Mouse (Mus musculus) embryonic fibroblast, embryonic 13.5 days (primary cell): ENCODE results near the gene Cdkl2. TPM values are rescaled to one million over a fixed set of nuclear protein-coding genes. Genes with fewer than 3 reads are reported as not detected.
A peak's percentile ranks its signal among the peaks of the same experiment; 100 is the strongest.

Experiments
- H3K27ac ChIP-seq: 2 replicates; pipeline ENCODE4 v1.5.1; 2012; ENCODE audit warnings: low read length, control low read depth, inconsistent platforms; ENCODE audit not compliant: insufficient read depth
- H3K4me1 ChIP-seq: 2 replicates; pipeline ENCODE4 v1.6.1; 2011; ENCODE audit warnings: low read length; ENCODE audit not compliant: control insufficient read depth, insufficient read depth
- H3K4me3 ChIP-seq: 2 replicates; pipeline ENCODE4 v1.5.1; 2011; ENCODE audit warnings: mild to moderate bottlenecking, control low read depth, low read length; ENCODE audit not compliant: insufficient read depth
- CTCF ChIP-seq: IDR thresholded peaks from 2 replicates; pipeline ENCODE4 v1.5.1; 2011; ENCODE audit warnings: mild to moderate bottlenecking, control low read depth, low read length, moderate library complexity, borderline replicate concordance; ENCODE audit not compliant: insufficient read depth
- POLR2A ChIP-seq: IDR thresholded peaks from 2 replicates; pipeline ENCODE4 v1.6.1; 2011; ENCODE audit warnings: low read depth, mild to moderate bottlenecking, control low read depth, low read length, moderate library complexity
- polyA plus RNA-seq: library from polyadenylated mRNA; stranded (reverse); fragments of >200 nt; gene quantifications from 2 replicates; pipeline ENCODE4 v1.2.4, GENCODE M21; 2011; ENCODE audit warnings: low read depth; ENCODE audit not compliant: missing spikeins, insufficient read length

Gene Cdkl2
- polyA plus RNA-seq, 1 experiment, result 3.2 TPM

GRCm38 (mm10) chr5:92076273-92076672, 32.6 kb upstream of the Cdkl2 start:
- no peak overlapping the region for H3K4me3 ChIP-seq
- TF ChIP-seq POLR2A (no peak), CTCF (no peak)
- no peak overlapping the region for H3K27ac ChIP-seq

DNA sequence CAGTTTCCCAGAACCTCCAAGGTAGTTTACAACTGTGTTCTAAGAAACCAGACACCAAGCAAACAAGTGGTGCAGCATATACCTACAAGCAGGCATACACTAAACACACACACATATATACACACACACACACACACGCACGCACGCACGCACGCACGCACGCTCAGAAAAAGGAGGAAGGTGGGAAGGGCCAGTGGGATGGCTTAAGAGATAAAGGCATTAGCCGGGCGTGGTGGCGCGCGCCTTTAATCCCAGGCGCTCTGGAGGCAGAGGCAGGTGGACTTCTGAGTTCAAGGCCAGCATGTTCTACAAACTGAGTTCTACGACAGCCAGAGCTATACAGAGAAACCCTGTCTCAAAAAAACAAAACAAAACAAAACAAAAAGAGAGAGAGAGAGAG, 30.4 kb upstream of the Cdkl2 start:
- no peak overlapping the region for H3K27ac ChIP-seq
- peaks cover 5% of the 10 kb centered on the region; the same call in 1 of the 2 replicates for H3K4me1 ChIP-seq
- no peak for TF ChIP-seq POLR2A
- no peak for TF ChIP-seq CTCF
- no peak overlapping the region for H3K4me3 ChIP-seq

More at GRCm38 (mm10) chr5:92076273-92076672, 32.6 kb upstream of the Cdkl2 start:
- peaks cover 9% of the 10 kb centered on the region for H3K4me1 ChIP-seq

DNA sequence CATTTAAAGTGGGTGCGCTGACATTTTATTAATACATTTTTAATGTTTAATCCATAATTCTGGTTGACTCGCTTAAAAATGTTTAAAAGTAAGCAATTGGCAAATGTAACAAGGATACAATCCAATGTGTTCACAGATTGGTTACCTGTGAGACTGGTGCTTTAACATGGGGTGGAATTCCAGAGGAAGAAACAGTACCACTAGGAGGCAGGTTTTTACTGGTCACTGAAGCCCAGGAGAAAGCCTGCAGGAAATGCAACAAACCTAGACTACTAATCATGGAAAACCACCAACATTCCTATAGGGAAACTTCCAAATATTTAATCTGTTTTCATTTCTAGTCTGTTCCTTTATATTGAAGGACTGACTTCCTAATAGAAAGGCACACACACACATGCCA, 19.5 kb upstream of the Cdkl2 start:
- TF ChIP-seq CTCF (no peak), POLR2A (no peak)
- Histone ChIP-seq H3K27ac (no peak overlapping the region), H3K4me3 (no peak overlapping the region), H3K4me1 (no peaks in the 10 kb centered on the region)

- Histone ChIP-seq H3K4me3 (no peak overlapping the region), H3K4me1 (no peaks in the 10 kb centered on the region), H3K27ac (no peak overlapping the region)
- no peak for TF ChIP-seq CTCF
- TF ChIP-seq POLR2A, result no peak
These were observed 9.2 kb upstream of the Cdkl2 start for GRCm38 (mm10) chr5:92052866-92053265.

GRCm38 (mm10) chr5:92050419-92050818, 6.7 kb upstream of the Cdkl2 start:
- no peaks in the 10 kb centered on the region for H3K4me1 ChIP-seq
- TF ChIP-seq CTCF (no peak), POLR2A (no peak)
- H3K4me3 ChIP-seq, result no peak overlapping the region
- no peak overlapping the region for H3K27ac ChIP-seq

GRCm38 (mm10) chr5:92042377-92043348, 1.0 kb downstream of the Cdkl2 start:
- no peak overlapping the region for H3K27ac ChIP-seq
- TF ChIP-seq POLR2A, result peak; percentile 35; the same call in 1 of the 2 replicates
- TF ChIP-seq CTCF, result no peak
- peak overlapping the region; percentile 70 for H3K4me3 ChIP-seq
- no peaks in the 10 kb centered on the region for H3K4me1 ChIP-seq

- H3K4me1 ChIP-seq, result no peaks in the 10 kb centered on the region
- H3K27ac ChIP-seq, result no peak overlapping the region
- TF ChIP-seq CTCF, result no peak
- no peak for TF ChIP-seq POLR2A
- no peak overlapping the region for H3K4me3 ChIP-seq
These were observed 23.7 kb downstream of the Cdkl2 start for GRCm38 (mm10) chr5:92019960-92020359.

GRCm38 (mm10) chr5:92011756-92012155, 31.9 kb downstream of the Cdkl2 start:
- Histone ChIP-seq H3K27ac (no peak overlapping the region), H3K4me1 (no peaks in the 10 kb centered on the region), H3K4me3 (no peak overlapping the region)
- TF ChIP-seq CTCF (no peak), POLR2A (no peak)

GRCm38 (mm10) chr5:92009827-92010226, 33.9 kb downstream of the Cdkl2 start:
- TF ChIP-seq POLR2A (no peak), CTCF (no peak)
- Histone ChIP-seq H3K4me1 (no peaks in the 10 kb centered on the region), H3K27ac (no peak overlapping the region), H3K4me3 (no peak overlapping the region)

GRCm38 (mm10) chr5:92003011-92003410, 40.7 kb downstream of the Cdkl2 start:
- TF ChIP-seq POLR2A (no peak), CTCF (no peak)
- Histone ChIP-seq H3K4me3 (no peak overlapping the region), H3K4me1 (no peaks in the 10 kb centered on the region), H3K27ac (no peak overlapping the region)
